Mouse (Mus musculus): ENCODE data around the gene Gm10282. TPM values are rescaled to one million over a fixed set of nuclear protein-coding genes. Genes with fewer than 3 reads are reported as not detected.

Gm10282 gene
- total and polyA plus RNA-seq, 3 experiments = 18.3 to 176 (median 76.4) TPM

- Histone ChIP-seq H3K4me2 (ENCODE audit: insufficient read depth, low read depth, poor library complexity, severe bottlenecking) (peak overlapping the region; percentile 45), H3K4me1 (ENCODE audit: control insufficient read depth in 1 of 2, insufficient read depth in 2 of 2) (peaks cover 11 to 61% of the 10 kb centered on the region in 2 experiments), H3K4me3 (replicated peaks in 1 of 3; ENCODE audit: low read depth in 2 of 3, low read length in 2 of 3, poor library complexity in 1 of 3) (no peak overlapping the region), H3K79me2 (replicated peaks; ENCODE audit: control insufficient read depth, extremely low read depth, insufficient read depth, poor library complexity, severe bottlenecking) (no peaks in the 10 kb centered on the region), H3K9ac (ENCODE audit: insufficient read depth, low read depth) (no peak overlapping the region), H3K27me3 (replicated peaks) (no peaks in the 10 kb centered on the region), H3K27ac (ENCODE audit: insufficient read depth, low read depth) (no peak overlapping the region), H3K36me3 (replicated peaks in 1 of 2; ENCODE audit: control insufficient read depth in 1 of 2, insufficient read depth in 1 of 2, low read length in 1 of 2) (no peaks in the 10 kb centered on the region), H3K9me3 (replicated peaks; ENCODE audit: low read length) (peaks cover 4% of the 10 kb centered on the region)
- dilution Hi-C loops (cut with MboI; ENCODE audit: extremely low pct_ligation_motif_present, extremely low pct_unique_long_range_greater_than_20kb, low sequenced_read_pairs) = no loop called here
- DNase-seq (ENCODE audit: extremely low read depth) = peak; percentile 45
- TF ChIP-seq ETS1 (conservative IDR thresholded peaks at IDR 0.05; ENCODE audit: low read depth, low read length) (peak; percentile 40; the same call in 1 of the 2 replicates), TBP (conservative IDR thresholded peaks at IDR 0.05; ENCODE audit: low read depth, low read length) (no peak), USF2 (conservative IDR thresholded peaks at IDR 0.05; ENCODE audit: low read depth, low read length) (no peak), ZMIZ1 (IDR thresholded peaks at IDR 0.05; ENCODE audit: low read depth, low read length) (no peak), USF1 (IDR thresholded peaks at IDR 0.05; ENCODE audit: low read depth, low read length) (no peak), CHD2 (IDR thresholded peaks at IDR 0.05; ENCODE audit: low read length) (peak; percentile 53; the same call in 1 of the 2 replicates), BHLHE40 (IDR thresholded peaks at IDR 0.05; ENCODE audit: low read depth, low read length) (0 out of 2 replicates have a peak, but pooled peaks have one; percentile 20), RAD21 (IDR thresholded peaks at IDR 0.05; ENCODE audit: low read depth, low read length) (no peak), JUND (conservative IDR thresholded peaks at IDR 0.05; ENCODE audit: low read depth, low read length) (peak; percentile 75; the same call in 1 of the 2 replicates), PAX5 (IDR thresholded peaks at IDR 0.05; ENCODE audit: low read length) (no peak), JUN (IDR thresholded peaks at IDR 0.05; ENCODE audit: insufficient read depth, low read depth, low read length) (peak; percentile 62), MAFK (IDR thresholded peaks at IDR 0.05; ENCODE audit: insufficient replicate concordance, low read length) (0 out of 2 replicates have a peak, but pooled peaks have one; percentile 39), SIN3A (IDR thresholded peaks at IDR 0.05; ENCODE audit: low read length) (no peak), TCF12 (IDR thresholded peaks at IDR 0.05; ENCODE audit: low read depth, low read length) (peak; percentile 62), NRF1 (IDR thresholded peaks at IDR 0.05; ENCODE audit: low read depth, low read length) (no peak), MYC (IDR thresholded peaks at IDR 0.05; ENCODE audit: low read depth, low read length) (no peak), RCOR1 (conservative IDR thresholded peaks at IDR 0.05; ENCODE audit: low read depth, low read length) (no peak), MAX (IDR thresholded peaks at IDR 0.05; ENCODE audit: low read length) (no peak), IRF4 (IDR thresholded peaks at IDR 0.05; ENCODE audit: low read depth, low read length) (peak; percentile 89), E2F4 (IDR thresholded peaks at IDR 0.05; ENCODE audit: insufficient replicate concordance, low read depth, low read length) (no peak), ZKSCAN1 (IDR thresholded peaks at IDR 0.05; ENCODE audit: borderline replicate concordance, low read depth, low read length) (no peak), EP300 (IDR thresholded peaks at IDR 0.05; ENCODE audit: low read length) (peak; percentile 77), GABPA (IDR thresholded peaks at IDR 0.05; ENCODE audit: insufficient replicate concordance, low read depth, low read length) (no peak)
- in situ Hi-C loops (cut with MboI; ENCODE audit: low pct_ligation_motif_present, low pct_unique_long_range_greater_than_20kb, low sequenced_read_pairs) = no loop called here
These were observed 19.8 kb downstream of the Gm10282 start for GRCm38 (mm10) chr8:72285285-72285684.
